Mouse (Mus musculus): ENCODE measurements around the gene Rhbg. TPM values are rescaled to one million over a fixed set of nuclear protein-coding genes. Genes with fewer than 3 reads are reported as not detected.

The Rhbg gene
- total RNA-seq, 2 experiments from 2014 or later: not detected

GRCm38 (mm10) chr3:88206901-88207371 lies 47.6 kb downstream of the Rhbg start:
- no peak for DNase-seq

GRCm38 (mm10) chr3:88206500-88206899 lies 48.0 kb downstream of the Rhbg start:
- no peak for DNase-seq

GRCm38 (mm10) chr3:88205563-88206491 lies 48.7 kb downstream of the Rhbg start:
- DNase-seq: no peak

- DNase-seq: no peak
Measured at GRCm38 (mm10) chr3:88205176-88205562, 49.3 kb downstream of the Rhbg start.

- no peak for DNase-seq
Measured at GRCm38 (mm10) chr3:88204751-88205150, 49.8 kb downstream of the Rhbg start.

- DNase-seq: no peak
Measured at GRCm38 (mm10) chr3:88203999-88204700, 50.4 kb downstream of the Rhbg start.

- no peak for DNase-seq
Measured at GRCm38 (mm10) chr3:88203456-88203855, 51.1 kb downstream of the Rhbg start.

- no peak for DNase-seq
Measured at GRCm38 (mm10) chr3:88202986-88203385, 51.5 kb downstream of the Rhbg start.

GRCm38 (mm10) chr3:88201640-88202039 lies 52.9 kb downstream of the Rhbg start:
- DNase-seq: no peak

- no peak for DNase-seq
Measured at GRCm38 (mm10) chr3:88200972-88201330, 53.6 kb downstream of the Rhbg start.

- no peak for DNase-seq
Measured at GRCm38 (mm10) chr3:88200161-88200971, 54.1 kb downstream of the Rhbg start.

GRCm38 (mm10) chr3:88199541-88200110 lies 54.9 kb downstream of the Rhbg start:
- DNase-seq: no peak

- no peak for DNase-seq
Measured at GRCm38 (mm10) chr3:88198505-88199020, 55.9 kb downstream of the Rhbg start.

- no peak for DNase-seq
Measured at GRCm38 (mm10) chr3:88197741-88198504, 56.6 kb downstream of the Rhbg start.

Small RNA genes within 50 kb of the gene (microRNA-seq; reads per million reads assigned to microRNA genes)
- gene Gm25641 (0 reads per million in 2 experiments), gene Mir3093 (0.50 to 0.64 reads per million in 2 experiments), gene Mir9-1 (0 reads per million in 2 experiments)

Other genes starting within 250 kb of the Rhbg start
- not detected for gene Hapln2, start 227.1 kb downstream of the Rhbg start, total RNA-seq (2021)
- gene Gpatch4, start 211.6 kb downstream of the Rhbg start, total RNA-seq (2021): 10 to 100 TPM; 12.5 to 14.7 TPM
- 10 to 100 TPM; 52.5 to 57.1 TPM for gene Naxe, start 196.2 kb downstream of the Rhbg start, total RNA-seq (2021)
- gene Ttc24, start 176.4 kb downstream of the Rhbg start, total RNA-seq (2021): not detected
- gene Iqgap3, start 172.7 kb downstream of the Rhbg start, total RNA-seq (2021): 1 to 10 TPM; 5.6 to 8.3 TPM
- gene Mef2d, start 112.3 kb downstream of the Rhbg start, total RNA-seq (2021): 100 to 1,000 TPM; 148 to 163 TPM
- under 1 TPM; 0.47 to 0.72 TPM for gene Gm38392, start 32.5 kb upstream of the Rhbg start, total RNA-seq (2021)
- 1 to 10 TPM; 8.7 to 9.5 TPM for gene Tsacc, start 42.3 kb upstream of the Rhbg start, total RNA-seq (2021)
- 100 to 1,000 TPM; 177 to 190 TPM for gene Cct3, start 42.4 kb upstream of the Rhbg start, total RNA-seq (2021)
- gene Glmp, start 70.3 kb upstream of the Rhbg start, total RNA-seq (2021): 10 to 100 TPM; 48.2 to 52.1 TPM
- gene Tmem79, start 81.4 kb upstream of the Rhbg start, total RNA-seq (2021): 1 to 10 TPM; 1.1 to 1.2 TPM
- 10 to 100 TPM; 31.1 to 43.9 TPM for gene Smg5, start 81.6 kb upstream of the Rhbg start, total RNA-seq (2021)
- 1 to 10 TPM; 1.2 to 1.6 TPM for gene Paqr6, start 109.9 kb upstream of the Rhbg start, total RNA-seq (2021)
- gene Bglap3, start 118.0 kb upstream of the Rhbg start, total RNA-seq (2021): 10 to 100 TPM in 1 of 2 experiments, not detected in 1; 29.3 TPM
- 10 to 100 TPM in 1 of 2 experiments, not detected in 1; 42.4 TPM for gene Bglap2, start 124.0 kb upstream of the Rhbg start, total RNA-seq (2021)
- gene Bglap, start 129.8 kb upstream of the Rhbg start, total RNA-seq (2021): 100 to 1,000 TPM in 1 of 2 experiments, not detected in 1; 175 TPM
- 10 to 100 TPM; 44.0 to 46.8 TPM for gene Pmf1, start 155.6 kb upstream of the Rhbg start, total RNA-seq (2021)
- gene Slc25a44, start 170.4 kb upstream of the Rhbg start, total RNA-seq (2021): 10 to 100 TPM; 11.9 to 12.3 TPM
- 1 to 10 TPM; 2.3 to 3.7 TPM for gene Sema4a, start 206.5 kb upstream of the Rhbg start, total RNA-seq (2021)